8 mouse cellular contexts compared by ENCODE assay signal in the genomic region with DNA sequence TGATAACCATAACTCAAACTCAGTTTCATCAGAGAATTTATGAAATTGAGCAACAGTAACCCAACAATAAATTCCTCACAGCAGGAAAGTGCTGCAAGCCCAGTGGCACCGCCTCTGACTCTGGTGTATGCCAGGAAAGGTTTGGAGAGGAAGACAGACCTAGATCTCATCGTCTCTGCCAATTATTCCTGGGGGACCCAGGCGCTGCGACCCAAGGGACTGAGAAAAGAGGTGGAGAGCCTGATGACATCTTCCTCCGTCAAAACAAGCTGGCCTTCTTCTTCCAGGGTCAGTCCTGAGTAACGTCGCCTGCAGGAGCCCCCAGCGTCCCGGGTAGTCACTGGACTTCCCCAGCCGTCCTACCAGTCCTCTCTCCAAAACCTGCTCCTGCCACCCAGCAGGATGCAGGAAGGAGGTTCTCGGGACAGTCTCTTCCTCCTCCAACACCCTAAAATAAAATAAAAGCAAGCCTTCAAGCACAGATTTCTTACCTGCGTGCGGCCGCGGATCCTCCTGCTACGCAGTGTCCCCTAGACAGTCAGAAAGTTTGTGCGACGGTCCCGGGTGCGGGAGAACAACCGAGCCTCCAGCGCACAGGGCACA. TPM values are rescaled to one million over a fixed set of nuclear protein-coding genes. Genes with fewer than 3 reads are reported as not detected.
DNase-seq lines count a peak whose midpoint lies in the region; ATAC-seq and TF ChIP-seq lines count a peak whose summit lies in the region.

No protein-coding gene starts in this region.

- H3K4me3 ChIP-seq in embryonic facial prominence, embryonic 11.5 days (ENCODE audit: low read depth, low read length) = peak overlapping the region; percentile 49
- H3K4me3 ChIP-seq in heart, embryonic 15.5 days = peak overlapping the region; percentile 72
- H3K4me3 ChIP-seq in liver, embryonic 14.5 days (ENCODE audit: insufficient read depth in 1 of 2, low read depth in 2 of 2, low read length in 2 of 2) = peak overlapping the region; percentile 48 to 59
- H3K4me3 ChIP-seq in stomach, embryonic 14.5 days (ENCODE audit: low read depth, low read length) = peak overlapping the region; percentile 49

- no peak overlapping the region for H3K27ac ChIP-seq in embryonic facial prominence, embryonic 11.5 days (replicated peaks; ENCODE audit: low read depth, low read length)
- H3K27ac ChIP-seq in heart, embryonic 15.5 days = peak overlapping the region; percentile 88
- H3K27ac ChIP-seq in liver, embryonic 14.5 days = no peak overlapping the region
- H3K27ac ChIP-seq in stomach, embryonic 14.5 days (ENCODE audit: low read length) = no peak overlapping the region

- ATAC-seq in embryonic facial prominence, embryonic 11.5 days (replicated peaks; ENCODE audit: insufficient number of reproducible peaks, low FRiP score, low TSS enrichment, low read depth) = no peak
- no peak; the same call in 1 of the 2 replicates for ATAC-seq in heart, embryonic 15.5 days (replicated peaks; ENCODE audit: insufficient number of reproducible peaks, insufficient read depth, low FRiP score, low read depth)
- peak; percentile 3; the same call in 1 of the 2 replicates for ATAC-seq in liver, embryonic 14.5 days (ENCODE audit: insufficient read depth)
- no peak for ATAC-seq in stomach, embryonic 14.5 days (ENCODE audit: insufficient number of reproducible peaks, insufficient read depth, low FRiP score, low read depth)

- H3K9ac ChIP-seq in embryonic facial prominence, embryonic 11.5 days (replicated peaks; ENCODE audit: low read length) = peak overlapping the region; percentile 43
- peak overlapping the region; percentile 81 for H3K9ac ChIP-seq in heart, embryonic 15.5 days
- H3K9ac ChIP-seq in liver, embryonic 14.5 days (replicated peaks) = peak overlapping the region; percentile 44
- peak overlapping the region; percentile 32; the same call in 1 of the 2 replicates for H3K9ac ChIP-seq in stomach, embryonic 14.5 days (replicated peaks; ENCODE audit: low read depth, low read length)

- 2% methylated on average over 22 of the region's 22 CpGs for WGBS in embryonic facial prominence, embryonic 11.5 days
- 3% methylated on average over 22 of the region's 22 CpGs for WGBS in heart, embryonic 15.5 days
- 4% methylated on average over 22 of the region's 22 CpGs for WGBS in liver, embryonic 14.5 days (ENCODE audit: insufficient replicate concordance)
- WGBS in stomach, embryonic 14.5 days = 4% methylated on average over 22 of the region's 22 CpGs

- TF ChIP-seq CTCF in liver, embryonic 14.5 days (IDR thresholded peaks at IDR 0.05; ENCODE audit: low read depth) = no peak

- H3K36me3 ChIP-seq in embryonic facial prominence, embryonic 11.5 days (replicated peaks; ENCODE audit: control insufficient read depth, insufficient read depth, low read depth, low read length) = no peaks in the 10 kb centered on the region
- no peaks in the 10 kb centered on the region for H3K36me3 ChIP-seq in heart, embryonic 15.5 days
- no peaks in the 10 kb centered on the region for H3K36me3 ChIP-seq in liver, embryonic 14.5 days (replicated peaks; ENCODE audit: control insufficient read depth, insufficient read depth, low read depth)
- H3K36me3 ChIP-seq in stomach, embryonic 14.5 days (ENCODE audit: control insufficient read depth, insufficient read depth, low read length) = no peaks in the 10 kb centered on the region

- no peak for TF ChIP-seq EP300 in liver, embryonic 14.5 days (IDR thresholded peaks at IDR 0.05; ENCODE audit: low read depth)

- DNase-seq in ovary, postnatal 36 days (ENCODE audit: low spot score) = peak; percentile 31
- no peak for DNase-seq in ovary, postnatal 14 days (ENCODE audit: low spot score)
- DNase-seq in embryonic facial prominence, embryonic 11.5 days (ENCODE audit: low spot score) = no peak
- no peak for DNase-seq in liver, embryonic 14.5 days (ENCODE audit: low read depth in 3 of 3, low spot score in 3 of 3)
- DNase-seq in layer of hippocampus, postnatal 36 days = no peak
- no peak for DNase-seq in layer of hippocampus, postnatal 10 days (ENCODE audit: low spot score in 2 of 2)

- peak overlapping the region; percentile 86 for H3K4me2 ChIP-seq in embryonic facial prominence, embryonic 11.5 days (ENCODE audit: low read depth, low read length)
- peak overlapping the region; percentile 93 for H3K4me2 ChIP-seq in heart, embryonic 15.5 days
- peak overlapping the region; percentile 91 for H3K4me2 ChIP-seq in liver, embryonic 14.5 days (ENCODE audit: low read depth)
- peak overlapping the region; percentile 85 for H3K4me2 ChIP-seq in stomach, embryonic 14.5 days (replicated peaks; ENCODE audit: low read depth, low read length)

- no peaks in the 10 kb centered on the region for H3K9me3 ChIP-seq in embryonic facial prominence, embryonic 11.5 days (replicated peaks; ENCODE audit: control insufficient read depth, low read length)
- no peaks in the 10 kb centered on the region for H3K9me3 ChIP-seq in heart, embryonic 15.5 days (replicated peaks)
- H3K9me3 ChIP-seq in liver, embryonic 14.5 days (ENCODE audit: control insufficient read depth, low read length) = no peaks in the 10 kb centered on the region
- no peaks in the 10 kb centered on the region for H3K9me3 ChIP-seq in stomach, embryonic 14.5 days (ENCODE audit: control insufficient read depth, low read depth, low read length)

- H3K27me3 ChIP-seq in embryonic facial prominence, embryonic 11.5 days (ENCODE audit: control insufficient read depth, insufficient read depth, low read length) = no peaks in the 10 kb centered on the region; the same call in 1 of the 2 replicates
- no peaks in the 10 kb centered on the region for H3K27me3 ChIP-seq in heart, embryonic 15.5 days
- peaks cover 28% of the 10 kb centered on the region for H3K27me3 ChIP-seq in liver, embryonic 14.5 days (ENCODE audit: control insufficient read depth, insufficient read depth, low read length)
- H3K27me3 ChIP-seq in stomach, embryonic 14.5 days (ENCODE audit: control insufficient read depth, insufficient read depth, low read length) = no peaks in the 10 kb centered on the region

- H3K4me1 ChIP-seq in embryonic facial prominence, embryonic 11.5 days (ENCODE audit: control insufficient read depth, insufficient read depth, low read length) = no peaks in the 10 kb centered on the region
- peaks cover 28% of the 10 kb centered on the region for H3K4me1 ChIP-seq in heart, embryonic 15.5 days (replicated peaks)
- H3K4me1 ChIP-seq in liver, embryonic 14.5 days (replicated peaks; ENCODE audit: control insufficient read depth in 2 of 2, insufficient read depth in 2 of 2, low read length in 1 of 2) = peaks cover 7 to 10% of the 10 kb centered on the region in 2 experiments
- peaks cover 5% of the 10 kb centered on the region; the same call in 1 of the 2 replicates for H3K4me1 ChIP-seq in stomach, embryonic 14.5 days (ENCODE audit: control insufficient read depth, insufficient read depth, low read length)

RNA-seq across cellular contexts. Expression of gene Glt28d2, which starts 0.6 kb away (rescaled TPM):
- 0.86 and 0.94 TPM in 2 replicates for polyA plus RNA-seq in embryonic facial prominence, embryonic 11.5 days (2014; fragmentation: Nextera tagmentation; extraction: Ambion mirVana)
- 2.6 and 2.8 TPM in 2 replicates for polyA plus RNA-seq in heart, embryonic 15.5 days (2015; fragmentation: Nextera tagmentation; extraction: Ambion mirVana)
- polyA plus RNA-seq in liver, embryonic 14.5 days (2012; rRNA removed) = 0.03 TPM in 2 replicates
- polyA plus RNA-seq in liver, embryonic 14.5 days (2014; fragmentation: Nextera tagmentation; extraction: Ambion mirVana) = 0.09 and 0.10 TPM in 2 replicates
- 2.5 and 3.2 TPM in 2 replicates for polyA plus RNA-seq in stomach, embryonic 14.5 days (2014; fragmentation: Nextera tagmentation; extraction: Ambion mirVana)
- under 1 TPM; 0.25 to 0.30 TPM for total RNA-seq in layer of hippocampus, postnatal 36 days (2021)
- total RNA-seq in layer of hippocampus, postnatal 10 days (2021) = under 1 TPM; 0.59 to 0.67 TPM

RNA-seq across cellular contexts. Expression of gene Gm37240, which starts 0.6 kb away (rescaled TPM):
- polyA plus RNA-seq in embryonic facial prominence, embryonic 11.5 days (2014; fragmentation: Nextera tagmentation; extraction: Ambion mirVana) = 2.0 and 3.2 TPM in 2 replicates
- 12.7 and 14.1 TPM in 2 replicates for polyA plus RNA-seq in heart, embryonic 15.5 days (2015; fragmentation: Nextera tagmentation; extraction: Ambion mirVana)
- 0.03 and 0.10 TPM in 2 replicates for polyA plus RNA-seq in liver, embryonic 14.5 days (2012; rRNA removed)
- 0.30 and 0.80 TPM in 2 replicates for polyA plus RNA-seq in liver, embryonic 14.5 days (2014; fragmentation: Nextera tagmentation; extraction: Ambion mirVana)
- polyA plus RNA-seq in stomach, embryonic 14.5 days (2014; fragmentation: Nextera tagmentation; extraction: Ambion mirVana) = 9.6 and 11.1 TPM in 2 replicates
- not detected for total RNA-seq in layer of hippocampus, postnatal 36 days (2021)
- total RNA-seq in layer of hippocampus, postnatal 10 days (2021) = under 1 TPM; 0.75 to 0.80 TPM
